ENCODE assay signal across 11 mouse cellular contexts in the genomic region with DNA sequence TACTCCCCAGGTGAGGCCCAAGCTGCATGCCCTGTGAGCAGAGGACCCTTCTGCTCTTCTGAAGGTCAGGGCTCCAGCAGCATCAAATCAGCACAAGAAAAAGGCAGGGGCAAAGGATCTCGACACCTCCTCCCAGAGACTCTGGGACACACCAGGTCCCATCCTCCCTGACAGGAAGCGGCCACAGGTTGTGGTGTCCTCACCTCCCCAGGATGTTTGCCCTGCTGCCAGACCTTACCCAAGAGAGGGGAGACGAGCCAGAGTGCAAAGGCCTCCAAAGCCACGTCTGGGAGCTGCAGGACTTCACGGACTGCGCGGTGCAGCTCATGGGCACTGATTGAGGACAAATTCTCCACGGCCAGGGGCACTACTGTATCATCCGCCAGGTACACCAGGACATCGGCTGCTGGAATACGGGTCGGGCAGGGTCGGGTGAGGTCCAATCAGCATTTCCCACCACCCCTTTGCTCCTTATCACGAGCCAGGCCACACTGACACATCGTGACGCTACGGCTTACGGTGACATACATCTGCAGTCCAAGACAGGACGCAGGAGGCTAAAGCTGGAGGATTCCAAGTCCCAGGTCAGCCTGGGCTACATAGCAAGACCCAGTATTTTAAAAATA. TPM values are rescaled to one million over a fixed set of nuclear protein-coding genes. Genes with fewer than 3 reads are reported as not detected.
DNase-seq lines count a peak whose midpoint lies in the region; ATAC-seq and TF ChIP-seq lines count a peak whose summit lies in the region.
"Had no signal": no experiment of that assay in that cellular context is flagged by ENCODE, and none has a peak within 500 bp of the region (broad histone marks: within the 10 kb centered on the region; RNA-seq: fewer than 3 reads in every experiment).

No protein-coding gene starts in this region.

- peaks cover 24% of the 10 kb centered on the region for H3K36me3 ChIP-seq in heart, postnatal 0 days (replicated peaks; ENCODE audit: control insufficient read depth, insufficient read depth, low read length)
- H3K36me3 ChIP-seq in megakaryocyte, embryonic 14.5 days (replicated peaks; ENCODE audit: low read length): peaks cover 59% of the 10 kb centered on the region
- peaks cover 25% of the 10 kb centered on the region for H3K36me3 ChIP-seq in small intestine, adult 2 months (ENCODE audit: control insufficient read depth, insufficient read depth, low read length)

- H3K4me3 ChIP-seq in heart, postnatal 0 days (ENCODE audit: low read depth, low read length): no peak overlapping the region
- H3K4me3 ChIP-seq in megakaryocyte, embryonic 14.5 days (replicated peaks): peak overlapping the region; percentile 83
- H3K4me3 ChIP-seq in small intestine, adult 2 months (ENCODE audit: low read depth, low read length): peak overlapping the region; percentile 23

- H3K4me2 ChIP-seq in heart, postnatal 0 days (ENCODE audit: low read depth, low read length): peak overlapping the region; percentile 94; the same call in 1 of the 2 replicates

- TF ChIP-seq EP300 in heart, postnatal 0 days (IDR thresholded peaks at IDR 0.05; ENCODE audit: low read depth): no peak

- H3K27ac ChIP-seq in heart, postnatal 0 days (ENCODE audit: low read depth): no peak overlapping the region
- no peak overlapping the region for H3K27ac ChIP-seq in small intestine, adult 2 months (ENCODE audit: insufficient read depth, low read depth, low read length)
- H3K27ac ChIP-seq: embryonic facial prominence, embryonic 15.5 days had no signal

- peaks cover 13% of the 10 kb centered on the region for H3K4me1 ChIP-seq in heart, postnatal 0 days (ENCODE audit: control insufficient read depth, insufficient read depth)
- H3K4me1 ChIP-seq in megakaryocyte, embryonic 14.5 days: peaks cover 88% of the 10 kb centered on the region
- peaks cover 28% of the 10 kb centered on the region for H3K4me1 ChIP-seq in small intestine, adult 2 months (ENCODE audit: control insufficient read depth, insufficient read depth, insufficient read length, low read length)

- no peak for DNase-seq in heart, postnatal 0 days (ENCODE audit: low spot score)
- DNase-seq in heart, postnatal 10 days: no peak
- no peak for DNase-seq in adrenal gland, postnatal 10 days
- DNase-seq in right cerebral cortex, postnatal 4 days: no peak
- DNase-seq: cerebellum, adult 8-10 months; left cerebral cortex, postnatal 4 days had no signal

- TF ChIP-seq CTCF in heart, postnatal 0 days (IDR thresholded peaks at IDR 0.05; ENCODE audit: low read depth): no peak
- TF ChIP-seq CTCF in small intestine, adult 2 months (IDR thresholded peaks at IDR 0.05; ENCODE audit: extremely low read depth, insufficient read length, insufficient replicate concordance, low read depth, low read length): no peak

- ATAC-seq in heart, postnatal 0 days (ENCODE audit: insufficient read depth, low read depth): no peak
- ATAC-seq in megakaryocyte, adult 5-6 weeks (ENCODE audit: poor library complexity, severe bottlenecking): no peak
- ATAC-seq in inflammation-experienced regulatory T-cells, adult 6 months: peak; percentile 33

- intact Hi-C loops in heart, postnatal 10 days (cut with DNase I): no loop called here

- H3K27me3 ChIP-seq in heart, postnatal 0 days (ENCODE audit: control insufficient read depth, insufficient read depth, low read length): no peaks in the 10 kb centered on the region
- H3K27me3 ChIP-seq in megakaryocyte, embryonic 14.5 days (replicated peaks): no peaks in the 10 kb centered on the region
- H3K27me3 ChIP-seq in small intestine, adult 2 months (ENCODE audit: control insufficient read depth, insufficient read depth, low read length): no peaks in the 10 kb centered on the region
- H3K27me3 ChIP-seq: embryonic facial prominence, embryonic 15.5 days had no signal

- no peaks in the 10 kb centered on the region for H3K9me3 ChIP-seq in heart, postnatal 0 days (replicated peaks; ENCODE audit: control insufficient read depth, low read length)
- no peaks in the 10 kb centered on the region for H3K9me3 ChIP-seq in megakaryocyte, embryonic 14.5 days
- H3K9me3 ChIP-seq: embryonic facial prominence, embryonic 15.5 days had no signal

- WGBS in heart, postnatal 0 days: 69% methylated on average over 19 of the region's 19 CpGs
- WGBS in small intestine, adult 2 months: 82% methylated on average over 19 of the region's 19 CpGs

- no peak overlapping the region for H3K9ac ChIP-seq in heart, postnatal 0 days (replicated peaks; ENCODE audit: low read depth, low read length)
- H3K9ac ChIP-seq: embryonic facial prominence, embryonic 15.5 days had no signal

- TF ChIP-seq POLR2A in small intestine, adult 2 months (IDR thresholded peaks at IDR 0.05; ENCODE audit: low read depth, low read length): no peak

RNA-seq across cellular contexts. Expression of a gene that starts 2.0 kb away (rescaled TPM):
- 29.1 and 53.8 TPM in 2 replicates for total RNA-seq in heart, postnatal 0 days (2014; rRNA removed; ENCODE audit: low replicate concordance)
- 12.8 and 14.9 TPM in 2 replicates for polyA plus RNA-seq in heart, postnatal 0 days (2015; fragmentation: Nextera tagmentation; extraction: Ambion mirVana)
- total RNA-seq in heart, postnatal 10 days (2021): 10 to 100 TPM; 19.0 to 20.5 TPM
- polyA plus RNA-seq in megakaryocyte, embryonic 14.5 days (2012; ENCODE audit: insufficient read depth, low replicate concordance): 28.5 and 57.6 TPM in 2 replicates
- 21.4 and 21.9 TPM in 2 replicates for total RNA-seq in megakaryocyte, adult 5-6 weeks (2015)
- total RNA-seq in megakaryocyte, adult 5-6 weeks (2017): 19.3 and 23.3 TPM in 2 replicates
- polyA plus RNA-seq in inflammation-experienced regulatory T-cells, adult 6 months (2017; shearing (Covaris generic)): 10 to 100 TPM; 57.3 to 71.3 (median 60.1) TPM
- 32.1 and 62.1 TPM in 2 replicates for polyA plus RNA-seq in small intestine, adult 2 months (2012; rRNA removed)
- 10 to 100 TPM; 29.0 to 34.8 TPM for total RNA-seq in adrenal gland, postnatal 10 days (2021)

RNA-seq across cellular contexts. Expression of a gene that starts 4.6 kb away (rescaled TPM):
- 3.1 and 4.8 TPM in 2 replicates for total RNA-seq in heart, postnatal 0 days (2014; rRNA removed; ENCODE audit: low replicate concordance)
- polyA plus RNA-seq in heart, postnatal 0 days (2015; fragmentation: Nextera tagmentation; extraction: Ambion mirVana): 2.8 and 2.9 TPM in 2 replicates
- 1 to 10 TPM; 4.6 to 5.9 TPM for total RNA-seq in heart, postnatal 10 days (2021)
- 3.6 and 6.9 TPM in 2 replicates for polyA plus RNA-seq in megakaryocyte, embryonic 14.5 days (2012; ENCODE audit: insufficient read depth, low replicate concordance)
- total RNA-seq in megakaryocyte, adult 5-6 weeks (2015): 55.6 and 67.9 TPM in 2 replicates
- total RNA-seq in megakaryocyte, adult 5-6 weeks (2017): 69.1 and 73.5 TPM in 2 replicates
- 10 to 100 TPM; 48.8 to 54.8 (median 54.1) TPM for polyA plus RNA-seq in inflammation-experienced regulatory T-cells, adult 6 months (2017; shearing (Covaris generic))
- 207 and 241 TPM in 2 replicates for polyA plus RNA-seq in small intestine, adult 2 months (2012; rRNA removed)
- 10 to 100 TPM; 13.4 to 14.2 TPM for total RNA-seq in adrenal gland, postnatal 10 days (2021)

RNA-seq across cellular contexts. Expression of a gene that starts 20.9 kb away (rescaled TPM):
- 0.81 and 3.3 TPM in 2 replicates for total RNA-seq in heart, postnatal 0 days (2014; rRNA removed; ENCODE audit: low replicate concordance)
- 0.85 and 0.91 TPM in 2 replicates for polyA plus RNA-seq in heart, postnatal 0 days (2015; fragmentation: Nextera tagmentation; extraction: Ambion mirVana)
- 1 to 10 TPM; 1.1 to 1.2 TPM for total RNA-seq in heart, postnatal 10 days (2021)
- 0.57 and 1.3 TPM in 2 replicates for polyA plus RNA-seq in megakaryocyte, embryonic 14.5 days (2012; ENCODE audit: insufficient read depth, low replicate concordance)
- 0.54 and 0.59 TPM in 2 replicates for total RNA-seq in megakaryocyte, adult 5-6 weeks (2015)
- 1.0 and 1.8 TPM in 2 replicates for total RNA-seq in megakaryocyte, adult 5-6 weeks (2017)
- 1 to 10 TPM in 1 of 3 experiments, under 1 TPM in 2; 0.36 to 1.1 (median 0.66) TPM for polyA plus RNA-seq in inflammation-experienced regulatory T-cells, adult 6 months (2017; shearing (Covaris generic))
- polyA plus RNA-seq in small intestine, adult 2 months (2012; rRNA removed): 0.90 and 2.0 TPM in 2 replicates
- total RNA-seq in adrenal gland, postnatal 10 days (2021): 1 to 10 TPM; 1.6 to 1.9 TPM

RNA-seq across cellular contexts. Expression of a gene that starts 39.8 kb away (rescaled TPM):
- 57.8 and 91.8 TPM in 2 replicates for total RNA-seq in heart, postnatal 0 days (2014; rRNA removed; ENCODE audit: low replicate concordance)
- 60.5 and 61.4 TPM in 2 replicates for polyA plus RNA-seq in heart, postnatal 0 days (2015; fragmentation: Nextera tagmentation; extraction: Ambion mirVana)
- 100 to 1,000 TPM; 100 to 101 TPM for total RNA-seq in heart, postnatal 10 days (2021)
- polyA plus RNA-seq in megakaryocyte, embryonic 14.5 days (2012; ENCODE audit: insufficient read depth, low replicate concordance): 23.0 and 44.7 TPM in 2 replicates
- 52.2 and 52.4 TPM in 2 replicates for total RNA-seq in megakaryocyte, adult 5-6 weeks (2015)
- total RNA-seq in megakaryocyte, adult 5-6 weeks (2017): 88.7 and 107 TPM in 2 replicates
- 100 to 1,000 TPM; 157 to 198 (median 189) TPM for polyA plus RNA-seq in inflammation-experienced regulatory T-cells, adult 6 months (2017; shearing (Covaris generic))
- polyA plus RNA-seq in small intestine, adult 2 months (2012; rRNA removed): 34.1 and 64.3 TPM in 2 replicates
- total RNA-seq in adrenal gland, postnatal 10 days (2021): 100 to 1,000 TPM; 105 to 119 TPM

RNA-seq across cellular contexts. Expression of a gene that starts 51.6 kb away (rescaled TPM):
- total RNA-seq in heart, postnatal 0 days (2014; rRNA removed; ENCODE audit: low replicate concordance): 15.7 and 17.4 TPM in 2 replicates
- polyA plus RNA-seq in heart, postnatal 0 days (2015; fragmentation: Nextera tagmentation; extraction: Ambion mirVana): 8.8 and 9.5 TPM in 2 replicates
- 10 to 100 TPM; 14.0 to 16.0 TPM for total RNA-seq in heart, postnatal 10 days (2021)
- 4.4 and 15.7 TPM in 2 replicates for polyA plus RNA-seq in megakaryocyte, embryonic 14.5 days (2012; ENCODE audit: insufficient read depth, low replicate concordance)
- total RNA-seq in megakaryocyte, adult 5-6 weeks (2015): 3.0 and 3.4 TPM in 2 replicates
- 1.7 and 1.9 TPM in 2 replicates for total RNA-seq in megakaryocyte, adult 5-6 weeks (2017)
- under 1 TPM in 2 of 3 experiments, not detected in 1; 0.32 to 0.52 TPM for polyA plus RNA-seq in inflammation-experienced regulatory T-cells, adult 6 months (2017; shearing (Covaris generic))
- polyA plus RNA-seq in small intestine, adult 2 months (2012; rRNA removed): 10.3 and 30.6 TPM in 2 replicates
- total RNA-seq in adrenal gland, postnatal 10 days (2021): 10 to 100 TPM; 10.8 to 11.2 TPM
